Mouse (Mus musculus) liver, postnatal 0 days (tissue): Measurements from ENCODE around the gene Erf. TPM values are rescaled to one million over a fixed set of nuclear protein-coding genes. Genes with fewer than 3 reads are reported as not detected.

Experiments
- ATAC-seq: fragments of 200-750 bp; cut with Nextera tagmentation; 2 replicates; pipeline ENCODE4 v1.8.0; 2017; ENCODE audit warnings: mild to moderate bottlenecking, moderate library complexity
- DNase-seq: peaks from one replicate; pipeline ENCODE4 v3.0.0-alpha.2; 2016
- H3K27ac ChIP-seq: fragments of 300-500 bp; sonication (generic); 2 replicates; pipeline ENCODE4 v1.5.1; 2014; ENCODE audit warnings: antibody characterized with exemption, moderate library complexity, mild to moderate bottlenecking, low read depth
- H3K27me3 ChIP-seq: fragments of 300-500 bp; sonication (generic); 2 replicates; pipeline ENCODE4 v1.6.1; 2014; ENCODE audit warnings: low read length, control low read depth, mixed read lengths; ENCODE audit not compliant: insufficient read depth
- H3K36me3 ChIP-seq: fragments of 300-500 bp; sonication (generic); replicated peaks from 2 replicates; pipeline ENCODE4 v1.6.1; 2014; ENCODE audit warnings: mild to moderate bottlenecking, control low read depth, low read length, moderate library complexity, mixed read lengths; ENCODE audit not compliant: insufficient read depth
- H3K4me1 ChIP-seq: fragments of 300-500 bp; sonication (generic); 2 replicates; pipeline ENCODE4 v1.6.1; 2014; ENCODE audit warnings: antibody characterized with exemption, mild to moderate bottlenecking, control low read depth; ENCODE audit not compliant: insufficient read depth
- H3K4me2 ChIP-seq: fragments of 300-500 bp; sonication (generic); 2 replicates; pipeline ENCODE4 v1.6.1; 2014; ENCODE audit warnings: low read depth, mild to moderate bottlenecking, low read length, moderate library complexity, mixed read lengths
- H3K4me3 ChIP-seq: fragments of 300-500 bp; sonication (generic); 2 replicates; pipeline ENCODE4 v1.5.1; 2014; ENCODE audit warnings: low read depth, low read length
- H3K9ac ChIP-seq: fragments of 300-500 bp; sonication (generic); replicated peaks from 2 replicates; pipeline ENCODE4 v1.6.1; 2014; ENCODE audit warnings: mild to moderate bottlenecking, moderate library complexity
- H3K9me3 ChIP-seq: fragments of 300-500 bp; sonication (generic); 2 replicates; pipeline ENCODE4 v1.6.1; 2016; ENCODE audit warnings: mild to moderate bottlenecking, control low read depth, low read length, mixed read lengths
- CTCF ChIP-seq: sonication (generic); IDR thresholded peaks from 2 replicates; pipeline ENCODE4 v1.5.1; 2016; ENCODE audit warnings: antibody characterized with exemption, low read depth
- EP300 ChIP-seq: IDR thresholded peaks from 2 replicates; pipeline ENCODE4 v1.6.1; 2016; ENCODE audit warnings: antibody characterized with exemption, low read depth, mild to moderate bottlenecking
- WGBS: fragments of 180-500 bp; shearing (Covaris S2); extraction: QIAGEN DNeasy Blood & Tissue Kit; methylation state at CpG from one replicate; pipeline ENCODE4 v1.1.7; 2014; ENCODE audit not compliant: insufficient replicate concordance; 5-methylcytosine and 5-hydroxymethylcytosine counted together
- polyA plus RNA-seq: library from polyadenylated mRNA; unstranded; fragments of >200 nt; fragmentation: Nextera tagmentation; extraction: Ambion mirVana; gene quantifications from 2 replicates; pipeline ENCODE4 v1.2.1, GENCODE M21; 2015

Gene Erf
- polyA plus RNA-seq, 1 experiment from 2014 or later, result 4.6 TPM

DNA sequence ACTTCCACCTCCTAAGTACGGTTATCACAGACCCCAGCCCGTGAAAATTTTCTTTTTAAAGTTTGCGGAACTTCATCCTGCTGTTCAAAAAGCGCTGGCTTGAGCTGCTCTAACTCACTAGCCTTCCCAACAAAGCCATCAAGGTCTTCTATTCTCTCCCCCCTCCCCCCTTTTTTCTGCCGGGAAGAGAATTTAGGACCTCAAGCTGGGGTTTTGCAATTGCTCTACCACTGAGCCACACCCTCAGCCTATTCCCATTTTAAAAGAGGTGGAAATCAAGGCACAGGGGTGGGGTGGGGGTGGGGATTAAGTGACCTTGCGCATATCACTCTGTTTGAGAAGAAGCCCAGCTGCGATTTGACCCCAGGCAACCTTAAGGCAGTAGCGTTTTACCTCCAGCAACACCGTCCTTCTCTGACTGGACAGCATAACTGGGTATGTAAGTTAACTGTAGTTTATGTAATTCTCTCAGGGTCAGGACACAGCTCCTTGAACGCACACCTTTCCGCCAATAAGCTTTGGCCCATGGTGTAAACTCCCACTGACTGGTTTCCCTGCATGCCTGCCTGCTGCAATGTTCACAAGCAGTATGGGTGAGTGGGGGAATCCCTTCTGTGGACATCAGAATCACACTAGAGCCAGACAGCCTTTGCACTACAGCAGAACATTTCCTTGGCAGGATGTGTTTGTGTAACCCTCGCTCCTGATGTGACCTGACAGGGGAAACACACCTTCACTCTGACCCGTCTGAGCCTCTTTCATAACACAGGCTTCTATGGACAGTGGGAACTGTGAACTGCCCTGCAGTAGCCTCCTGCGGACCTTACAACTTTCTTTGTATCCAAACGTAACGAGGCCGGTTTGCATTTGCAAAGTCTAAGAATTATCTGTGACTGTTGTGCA lies 13.7 kb upstream of the Erf start:
- Histone ChIP-seq H3K9ac (peak overlapping the region; percentile 16; the same call in 1 of the 2 replicates), H3K9me3 (no peaks in the 10 kb centered on the region), H3K27me3 (no peaks in the 10 kb centered on the region), H3K4me1 (peaks cover 26% of the 10 kb centered on the region), H3K4me2 (0 out of 2 replicates have a peak overlapping the region, but pooled peaks have one; percentile 9), H3K27ac (peak overlapping the region; percentile 76), H3K4me3 (no peak overlapping the region), H3K36me3 (no peaks in the 10 kb centered on the region)
- TF ChIP-seq EP300 (no peak), CTCF (no peak)
- 52% methylated on average over 17 of the region's 17 CpGs for WGBS
- DNase-seq (peak; percentile 30), ATAC-seq (no peak)

DNA sequence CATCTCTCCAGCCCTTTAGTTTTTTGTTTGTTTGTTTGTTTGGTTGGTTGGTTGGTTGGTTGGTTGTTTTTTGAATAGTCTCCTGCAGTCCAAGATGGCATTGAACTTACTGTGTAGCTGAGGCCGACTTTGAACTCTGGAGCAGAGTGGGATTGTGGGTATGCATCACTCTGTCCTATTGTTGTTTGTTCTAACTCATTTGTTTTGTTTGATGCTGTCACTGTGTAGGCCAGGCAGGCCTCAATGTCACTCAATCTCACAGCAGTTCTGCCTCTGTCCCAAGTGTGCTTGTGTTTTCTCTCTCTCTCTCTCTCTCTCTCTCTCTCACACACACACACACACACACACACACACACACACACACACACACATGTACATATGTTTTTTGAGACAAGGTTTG lies 11.3 kb upstream of the Erf start:
- no peak overlapping the region for H3K27ac ChIP-seq
- H3K4me2 ChIP-seq, result no peak overlapping the region
- ATAC-seq, result no peak
- WGBS, result 74% methylated on average over 1 of the region's 1 CpGs
- H3K9ac ChIP-seq, result no peak overlapping the region
- H3K27me3 ChIP-seq, result no peaks in the 10 kb centered on the region
- peaks cover 17% of the 10 kb centered on the region for H3K4me1 ChIP-seq
- no peaks in the 10 kb centered on the region for H3K36me3 ChIP-seq
- DNase-seq, result no peak
- H3K4me3 ChIP-seq, result no peak overlapping the region
- no peaks in the 10 kb centered on the region for H3K9me3 ChIP-seq
- no peak for TF ChIP-seq EP300
- TF ChIP-seq CTCF, result no peak

DNA sequence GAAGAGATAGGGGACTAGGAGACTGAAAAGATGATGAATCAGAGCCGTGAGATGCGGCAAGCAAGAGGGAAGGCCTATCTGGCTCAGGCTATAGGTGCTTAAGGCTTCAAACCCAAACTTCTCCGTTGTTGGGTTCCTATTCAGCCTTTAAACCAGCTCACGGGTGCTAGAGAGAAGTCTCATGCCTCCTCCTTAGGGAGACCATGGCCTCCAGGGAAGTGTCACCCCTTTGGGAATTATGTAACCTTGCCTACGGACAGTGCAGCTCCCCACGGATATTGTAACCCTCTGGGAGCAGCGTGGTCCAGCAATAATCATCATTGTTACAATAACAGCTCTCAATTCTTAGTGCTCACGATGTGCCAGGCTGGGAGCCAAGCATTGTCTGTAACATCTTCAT lies 1.3 kb upstream of the Erf start:
- Histone ChIP-seq H3K36me3 (no peaks in the 10 kb centered on the region), H3K4me1 (peaks cover 36% of the 10 kb centered on the region), H3K4me3 (peak overlapping the region; percentile 74; the same call in 1 of the 2 replicates), H3K9me3 (no peaks in the 10 kb centered on the region), H3K9ac (no peak overlapping the region), H3K27ac (peak overlapping the region; percentile 77), H3K27me3 (no peaks in the 10 kb centered on the region), H3K4me2 (peak overlapping the region; percentile 88)
- 42% methylated on average over 8 of the region's 8 CpGs for WGBS
- TF ChIP-seq CTCF (no peak), EP300 (no peak)
- DNase-seq (no peak), ATAC-seq (no peak)

DNA sequence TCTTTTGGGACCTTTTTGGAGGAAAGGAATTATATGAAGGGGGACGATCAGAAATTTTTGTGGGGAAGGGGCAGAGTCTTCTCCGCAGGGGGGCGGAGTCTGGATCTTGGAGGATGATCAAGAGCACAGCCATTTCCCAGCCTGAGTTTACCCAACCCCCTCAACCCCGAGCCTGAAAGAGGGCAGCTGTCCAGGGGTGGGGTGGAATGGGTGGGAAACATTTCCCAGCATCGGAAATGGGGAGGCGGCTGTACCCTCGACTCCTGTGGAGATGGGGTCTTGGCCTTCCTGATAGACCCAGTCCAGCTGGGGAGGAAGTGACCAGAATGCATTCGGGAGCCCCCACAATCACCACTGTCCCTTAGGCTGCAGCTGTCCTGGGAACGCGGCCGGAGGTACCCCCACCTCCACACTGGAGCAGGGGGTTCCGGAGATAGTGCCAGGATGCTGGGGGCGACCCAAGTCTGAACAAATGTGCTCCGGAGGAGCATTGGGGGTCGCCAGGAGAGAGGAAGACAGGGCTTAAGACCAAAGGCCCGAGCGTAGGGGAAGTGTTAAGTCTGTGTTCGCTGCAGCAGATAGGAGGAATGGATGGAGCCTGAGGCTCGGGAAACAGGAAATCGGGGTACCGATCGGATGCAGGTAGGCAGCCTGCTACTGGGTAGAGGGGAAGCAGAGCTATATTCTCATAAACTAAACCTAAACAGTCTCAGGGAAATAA lies 670 bp upstream of the Erf start:
- Histone ChIP-seq H3K4me3 (peak overlapping the region; percentile 74), H3K27me3 (no peaks in the 10 kb centered on the region), H3K36me3 (no peaks in the 10 kb centered on the region), H3K9me3 (no peaks in the 10 kb centered on the region), H3K4me2 (peak overlapping the region; percentile 88), H3K27ac (peak overlapping the region; percentile 77), H3K4me1 (peaks cover 40% of the 10 kb centered on the region), H3K9ac (peak overlapping the region; percentile 91)
- 8% methylated on average over 22 of the region's 22 CpGs for WGBS
- ATAC-seq (no peak), DNase-seq (peak; percentile 52)
- TF ChIP-seq EP300 (no peak), CTCF (no peak)

DNA sequence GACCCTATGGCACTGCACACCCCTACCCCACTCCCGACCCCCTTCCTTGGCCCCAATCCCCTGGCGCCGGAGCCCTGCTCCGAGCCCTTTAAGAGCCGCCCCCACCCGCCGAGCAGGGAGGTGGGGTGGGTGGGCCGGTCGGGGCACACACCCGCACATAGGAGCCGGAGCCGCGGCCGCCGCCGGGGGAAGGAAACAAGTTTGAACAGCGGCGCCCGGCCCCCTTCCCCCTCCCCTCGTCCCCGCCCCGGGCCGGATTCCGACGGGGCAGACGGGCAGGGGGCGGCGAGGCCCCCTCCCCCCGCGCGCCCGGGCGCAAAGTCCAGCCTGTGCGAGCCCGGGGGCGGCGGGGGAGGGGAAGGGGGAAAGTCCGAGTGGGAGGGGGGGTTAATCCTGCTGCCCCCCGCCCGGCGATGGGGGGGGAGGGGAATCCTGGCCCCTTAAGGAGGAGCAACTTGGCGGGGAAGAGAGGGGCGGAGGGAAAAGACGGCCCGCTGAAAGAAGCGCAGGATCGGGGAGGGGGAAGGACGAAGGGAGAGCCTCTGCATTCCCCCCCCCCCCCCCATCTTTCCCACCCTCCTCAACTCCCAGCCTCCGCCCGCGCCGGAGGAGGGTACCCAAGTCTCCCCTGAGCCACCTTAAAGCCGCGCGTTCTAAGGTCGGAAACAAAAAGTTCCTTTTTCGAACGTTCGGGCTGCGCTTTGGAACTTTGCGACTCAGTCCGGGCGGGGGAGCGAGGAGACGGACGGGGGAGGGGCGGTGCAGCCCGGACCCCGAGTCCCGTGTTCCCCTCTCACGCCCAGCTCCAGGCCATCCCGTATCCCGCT lies 1.0 kb downstream of the Erf start:
- Histone ChIP-seq H3K9me3 (no peaks in the 10 kb centered on the region), H3K36me3 (peaks cover 16% of the 10 kb centered on the region; the same call in 1 of the 2 replicates), H3K27me3 (no peaks in the 10 kb centered on the region), H3K4me1 (peaks cover 41% of the 10 kb centered on the region), H3K4me3 (peak overlapping the region; percentile 74), H3K27ac (peak overlapping the region; percentile 97), H3K4me2 (peak overlapping the region; percentile 88), H3K9ac (peak overlapping the region; percentile 91)
- peak; percentile 50 for ATAC-seq
- 2% methylated on average over 36 of the region's 73 CpGs for WGBS
- TF ChIP-seq CTCF (no peak), EP300 (no peak)
- peak; percentile 81 for DNase-seq

DNA sequence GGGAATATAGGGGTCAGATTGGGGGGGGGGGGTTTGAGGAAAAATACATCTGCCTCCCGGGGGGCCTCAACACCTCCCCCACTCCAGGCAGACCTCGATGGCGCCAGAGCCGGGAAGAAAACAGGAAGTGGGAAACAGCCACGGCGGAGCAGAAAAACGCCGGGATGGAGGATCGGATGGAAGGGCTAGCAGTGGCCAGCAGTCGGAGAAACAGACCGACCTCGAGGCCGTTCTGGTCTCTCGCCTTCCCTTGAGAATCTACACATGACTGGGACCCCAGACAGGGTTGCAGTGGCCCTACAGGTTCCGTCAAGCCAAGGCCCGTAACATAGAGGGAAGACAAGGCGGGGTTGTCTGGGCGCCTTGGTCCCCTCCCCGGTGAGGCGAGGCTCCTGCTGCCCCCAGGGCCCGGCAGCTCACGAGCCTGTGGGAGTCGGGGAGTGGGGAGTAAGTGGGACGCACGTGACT lies 1.7 kb downstream of the Erf start:
- peak overlapping the region; percentile 91 for H3K9ac ChIP-seq
- H3K4me3 ChIP-seq, result peak overlapping the region; percentile 74
- TF ChIP-seq EP300 (no peak), CTCF (no peak)
- peaks cover 41% of the 10 kb centered on the region for H3K4me1 ChIP-seq
- H3K9me3 ChIP-seq, result no peaks in the 10 kb centered on the region
- no peaks in the 10 kb centered on the region for H3K27me3 ChIP-seq
- WGBS, result under 1% methylated on average over 23 of the region's 25 CpGs
- peak overlapping the region; percentile 97 for H3K27ac ChIP-seq
- H3K4me2 ChIP-seq, result peak overlapping the region; percentile 88
- H3K36me3 ChIP-seq, result peaks cover 17% of the 10 kb centered on the region; the same call in 1 of the 2 replicates
- DNase-seq (no peak), ATAC-seq (peak; percentile 5)
